Mouse (Mus musculus) E14TG2a.4 (cell line): ENCODE measurements at regions not wholly inside any gene's neighbourhood (a gene's known extent, or its start where the extent isn't known, plus 50 kb on each side); places are given as distances from the start of the nearest gene placed in this dataset.

Experiments
- CTCF ChIP-seq: conservative IDR thresholded peaks from 2 replicates; pipeline ENCODE4 v1.5.1; 2014; ENCODE audit warnings: low read length
- NANOG ChIP-seq: IDR thresholded peaks from 2 replicates; pipeline ENCODE4 v1.6.1; 2014; ENCODE audit warnings: borderline replicate concordance, low read length, mixed read lengths
- POU5F1 ChIP-seq: IDR thresholded peaks from 2 replicates; pipeline ENCODE4 v1.6.1; 2014; ENCODE audit warnings: low read length, borderline replicate concordance

DNA sequence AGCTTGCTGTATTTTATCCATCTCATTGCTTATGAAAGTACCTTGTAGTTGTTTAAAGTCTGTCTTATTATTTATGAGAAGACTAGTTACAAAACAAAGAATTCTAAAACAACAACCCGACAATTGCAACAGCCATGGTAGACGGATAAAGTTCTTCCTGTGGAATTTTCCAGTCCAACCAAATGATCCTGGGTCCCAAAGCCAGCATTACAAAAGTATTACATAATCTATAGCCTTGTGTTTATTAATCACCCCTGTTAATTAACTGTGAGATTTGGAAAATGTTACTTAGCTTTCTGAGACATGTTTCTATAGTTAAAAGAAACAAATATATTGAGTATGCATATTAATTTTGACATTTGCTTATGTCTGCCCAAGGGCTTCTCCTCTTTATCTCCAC is 236.9 kb downstream of the Wnt5a start:
- no peak for TF ChIP-seq POU5F1
- no peak for TF ChIP-seq CTCF
- TF ChIP-seq NANOG, result no peak
